Mouse (Mus musculus) limb, embryonic 11.5 days (tissue): ENCODE measurements around the gene Rin3. TPM values are rescaled to one million over a fixed set of nuclear protein-coding genes. Genes with fewer than 3 reads are reported as not detected.
"Not testable (repeated sequence)": the region's sequence is repeated elsewhere in the genome, so short reads cannot be mapped to it uniquely, and the experiment has no call there.

Experiments
- ATAC-seq: fragments of 200-750 bp; cut with Nextera tagmentation; 2 replicates; pipeline ENCODE4 v1.8.0; 2017; ENCODE audit warnings: low read depth; ENCODE audit not compliant: insufficient number of reproducible peaks, low FRiP score, low TSS enrichment
- DNase-seq: peaks from one replicate; pipeline ENCODE4 v3.0.0-alpha.2; 2015; ENCODE audit warnings: low spot score
- H3K27ac ChIP-seq: fragments of 300-500 bp; sonication (generic); replicated peaks from 2 replicates; pipeline ENCODE4 v1.5.1; 2014; ENCODE audit warnings: low read depth, mild to moderate bottlenecking, low read length
- H3K27me3 ChIP-seq: fragments of 300-500 bp; sonication (generic); 2 replicates; pipeline ENCODE4 v1.6.1; 2014; ENCODE audit warnings: mild to moderate bottlenecking, low read length, mixed read lengths; ENCODE audit not compliant: control insufficient read depth, insufficient read depth
- H3K36me3 ChIP-seq: fragments of 300-500 bp; sonication (generic); 2 replicates; pipeline ENCODE4 v1.6.1; 2014; ENCODE audit warnings: mild to moderate bottlenecking, low read length, moderate library complexity, mixed read lengths; ENCODE audit not compliant: control insufficient read depth, insufficient read depth
- H3K4me1 ChIP-seq: fragments of 300-500 bp; sonication (generic); 2 replicates; pipeline ENCODE4 v1.6.1; 2014; ENCODE audit warnings: low read length, mixed read lengths; ENCODE audit not compliant: control insufficient read depth, insufficient read depth
- H3K4me2 ChIP-seq: fragments of 300-500 bp; sonication (generic); 2 replicates; pipeline ENCODE4 v1.6.1; 2014; ENCODE audit warnings: low read depth, mild to moderate bottlenecking, moderate library complexity; ENCODE audit not compliant: severe bottlenecking
- H3K4me3 ChIP-seq: fragments of 300-500 bp; sonication (generic); 2 replicates; pipeline ENCODE4 v1.5.1; 2014; ENCODE audit warnings: low read depth, low read length
- H3K9ac ChIP-seq: fragments of 300-500 bp; sonication (generic); 2 replicates; pipeline ENCODE4 v1.6.1; 2014; ENCODE audit warnings: mild to moderate bottlenecking, low read length
- H3K9me3 ChIP-seq: fragments of 300-500 bp; sonication (generic); 2 replicates; pipeline ENCODE4 v1.6.1; 2016; ENCODE audit warnings: low read length; ENCODE audit not compliant: control insufficient read depth
- WGBS: fragments of 180-500 bp; shearing (Covaris S2); extraction: QIAGEN DNeasy Blood & Tissue Kit; methylation state at CpG from one replicate; pipeline ENCODE4 v1.1.7; 2014; 5-methylcytosine and 5-hydroxymethylcytosine counted together
- polyA plus RNA-seq: library from polyadenylated mRNA; unstranded; fragments of >200 nt; fragmentation: Nextera tagmentation; extraction: Ambion mirVana; gene quantifications from 2 replicates; pipeline ENCODE4 v1.2.1, GENCODE M21; 2014

The Rin3 gene
- polyA plus RNA-seq, 1 experiment from 2014 or later, result 4.2 TPM

DNA sequence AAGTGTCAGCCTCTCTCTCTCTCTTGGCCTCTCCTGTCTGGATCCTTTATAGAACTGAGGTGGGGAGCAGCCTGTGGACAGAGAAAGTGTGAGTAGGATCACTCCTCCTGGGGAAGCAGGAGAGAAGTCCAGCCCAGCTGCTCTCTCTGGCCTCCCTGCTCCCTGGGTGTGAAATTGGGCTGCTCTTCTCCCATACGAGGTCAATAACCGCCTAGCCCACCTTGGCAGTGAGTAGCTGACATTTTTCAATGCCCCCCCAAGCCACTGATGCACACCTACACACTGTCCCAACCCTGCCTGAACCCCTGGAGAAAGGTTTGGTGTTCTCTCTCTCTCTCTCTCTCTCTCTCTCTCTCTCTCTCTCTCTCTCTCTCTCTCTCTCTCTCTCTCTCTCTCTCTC is 13.7 kb upstream of the Rin3 start:
- ATAC-seq, result no peak
- H3K4me3 ChIP-seq, result no peak overlapping the region
- WGBS, result 53% methylated on average over 2 of the region's 2 CpGs
- H3K9ac ChIP-seq, result no peak overlapping the region
- no peaks in the 10 kb centered on the region for H3K36me3 ChIP-seq
- H3K27me3 ChIP-seq, result no peaks in the 10 kb centered on the region
- H3K9me3 ChIP-seq, result no peaks in the 10 kb centered on the region
- no peaks in the 10 kb centered on the region for H3K4me1 ChIP-seq
- no peak overlapping the region for H3K4me2 ChIP-seq
- DNase-seq, result no peak
- no peak overlapping the region for H3K27ac ChIP-seq

DNA sequence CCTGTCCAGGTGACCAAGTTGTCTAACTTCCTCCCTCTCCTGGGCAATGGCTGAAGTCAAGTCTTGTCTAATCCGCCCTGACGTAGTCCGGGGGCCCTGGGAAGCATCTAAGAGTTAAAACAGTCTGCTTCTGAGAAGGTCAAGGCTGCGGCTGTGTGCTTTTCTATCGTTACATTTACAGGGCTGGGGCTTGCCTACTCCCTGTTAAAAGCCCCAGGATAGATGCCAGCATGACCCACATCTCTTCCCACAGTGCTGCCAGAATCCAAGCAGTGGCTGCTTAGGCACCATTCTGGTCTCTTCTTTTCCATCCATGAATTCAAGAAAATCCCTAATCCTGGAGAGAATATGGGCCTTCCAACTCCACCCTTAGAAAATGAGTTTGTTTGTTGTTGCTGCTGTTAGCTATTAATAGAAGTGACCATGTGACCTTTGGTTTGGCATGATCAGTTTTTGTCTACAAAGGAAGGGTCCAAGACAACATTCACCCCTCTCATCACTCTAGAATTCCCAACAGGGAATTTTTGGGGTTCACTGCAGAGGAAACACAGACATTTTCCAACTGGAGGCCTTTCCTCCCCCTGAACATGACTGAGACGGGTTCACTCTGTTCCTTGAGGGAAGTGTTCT is 12.0 kb upstream of the Rin3 start:
- H3K27me3 ChIP-seq, result no peaks in the 10 kb centered on the region
- DNase-seq (no peak), ATAC-seq (no peak)
- H3K4me3 ChIP-seq, result no peak overlapping the region
- H3K4me1 ChIP-seq, result no peaks in the 10 kb centered on the region
- 77% methylated on average over 6 of the region's 6 CpGs for WGBS
- no peaks in the 10 kb centered on the region for H3K36me3 ChIP-seq
- H3K27ac ChIP-seq, result no peak overlapping the region
- no peaks in the 10 kb centered on the region for H3K9me3 ChIP-seq
- no peak overlapping the region for H3K4me2 ChIP-seq
- H3K9ac ChIP-seq, result no peak overlapping the region

DNA sequence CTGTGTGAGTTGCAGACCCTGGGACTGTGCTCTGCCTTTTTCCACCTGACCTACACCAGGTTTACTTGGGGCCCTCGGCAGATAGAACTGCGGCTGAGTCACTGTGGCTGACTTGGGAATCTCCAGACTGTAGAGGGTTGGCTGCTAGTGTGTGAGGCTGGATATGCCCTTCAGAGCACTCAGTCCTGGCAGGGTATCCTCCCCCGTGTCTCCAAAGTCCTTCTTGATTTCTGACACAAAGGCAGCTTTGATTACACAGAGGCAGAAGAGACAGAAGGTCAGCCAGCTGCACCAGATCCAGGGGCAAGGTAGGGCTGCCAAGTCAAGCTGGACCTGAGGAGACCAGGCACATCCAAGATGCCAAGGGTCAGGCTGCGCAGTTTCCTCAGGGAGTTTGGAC is 11.4 kb upstream of the Rin3 start:
- DNase-seq (no peak), ATAC-seq (no peak)
- H3K36me3 ChIP-seq, result no peaks in the 10 kb centered on the region
- no peak overlapping the region for H3K4me2 ChIP-seq
- H3K27me3 ChIP-seq, result no peaks in the 10 kb centered on the region
- H3K9ac ChIP-seq, result no peak overlapping the region
- no peaks in the 10 kb centered on the region for H3K9me3 ChIP-seq
- H3K27ac ChIP-seq, result no peak overlapping the region
- H3K4me3 ChIP-seq, result no peak overlapping the region
- WGBS, result 80% methylated on average over 4 of the region's 4 CpGs
- H3K4me1 ChIP-seq, result no peaks in the 10 kb centered on the region

DNA sequence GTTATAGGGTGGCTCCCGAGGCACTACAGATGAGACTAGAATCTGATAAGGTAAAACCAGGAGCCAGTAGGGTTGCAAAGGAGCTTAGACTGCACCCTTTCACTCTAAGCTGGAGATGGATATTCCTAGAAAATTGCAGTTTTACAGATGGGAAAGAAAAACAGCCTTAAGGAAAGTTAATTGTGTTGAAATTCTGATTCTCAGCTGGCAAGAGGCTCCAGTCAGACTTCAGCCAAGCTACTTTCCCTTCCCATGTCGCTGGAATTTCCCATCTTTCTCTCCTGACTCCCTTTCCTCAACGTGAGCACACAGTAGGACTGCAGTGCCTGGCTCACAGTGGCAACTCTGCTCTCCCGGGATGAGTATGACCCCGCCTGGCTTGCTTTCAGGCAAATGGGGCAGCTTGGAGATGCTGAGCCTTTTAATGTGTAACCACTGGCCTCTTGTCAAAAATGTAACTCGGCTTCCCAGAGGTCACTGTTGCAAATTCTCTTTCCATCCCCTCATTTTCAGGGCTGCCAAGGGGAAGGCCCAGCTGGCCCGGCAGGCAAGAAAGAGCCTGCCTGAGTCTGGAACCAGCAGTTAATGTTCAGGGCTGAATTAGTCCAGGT is 6.9 kb upstream of the Rin3 start:
- no peaks in the 10 kb centered on the region for H3K27me3 ChIP-seq
- H3K9ac ChIP-seq, result no peak overlapping the region
- no peak for DNase-seq
- H3K4me3 ChIP-seq, result no peak overlapping the region
- no peak for ATAC-seq
- no peaks in the 10 kb centered on the region for H3K36me3 ChIP-seq
- no peaks in the 10 kb centered on the region for H3K4me1 ChIP-seq
- H3K4me2 ChIP-seq, result no peak overlapping the region
- H3K27ac ChIP-seq, result no peak overlapping the region
- H3K9me3 ChIP-seq, result no peaks in the 10 kb centered on the region
- 65% methylated on average over 7 of the region's 7 CpGs for whole genome bisulfite sequencing

DNA sequence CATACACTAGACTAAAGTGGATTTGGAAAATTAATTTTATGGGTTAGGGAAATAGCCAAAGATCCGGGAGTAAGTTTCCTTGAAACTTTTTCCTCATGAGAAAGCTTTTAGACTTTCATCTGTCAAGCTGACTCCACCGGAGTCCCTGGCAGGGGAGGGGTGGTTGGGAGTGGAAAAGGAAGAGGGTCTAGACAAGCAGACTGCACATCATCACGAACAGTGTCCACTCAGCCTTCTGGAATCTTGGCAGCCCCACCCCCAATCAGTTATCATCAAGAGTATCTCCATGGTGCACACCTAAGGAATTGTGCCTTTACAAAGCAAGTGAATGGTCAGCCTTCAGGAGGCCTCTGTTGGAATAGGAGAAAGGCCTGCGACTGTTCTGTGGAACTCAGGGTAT is 2.6 kb upstream of the Rin3 start:
- ATAC-seq, result not testable (repeated sequence)

DNA sequence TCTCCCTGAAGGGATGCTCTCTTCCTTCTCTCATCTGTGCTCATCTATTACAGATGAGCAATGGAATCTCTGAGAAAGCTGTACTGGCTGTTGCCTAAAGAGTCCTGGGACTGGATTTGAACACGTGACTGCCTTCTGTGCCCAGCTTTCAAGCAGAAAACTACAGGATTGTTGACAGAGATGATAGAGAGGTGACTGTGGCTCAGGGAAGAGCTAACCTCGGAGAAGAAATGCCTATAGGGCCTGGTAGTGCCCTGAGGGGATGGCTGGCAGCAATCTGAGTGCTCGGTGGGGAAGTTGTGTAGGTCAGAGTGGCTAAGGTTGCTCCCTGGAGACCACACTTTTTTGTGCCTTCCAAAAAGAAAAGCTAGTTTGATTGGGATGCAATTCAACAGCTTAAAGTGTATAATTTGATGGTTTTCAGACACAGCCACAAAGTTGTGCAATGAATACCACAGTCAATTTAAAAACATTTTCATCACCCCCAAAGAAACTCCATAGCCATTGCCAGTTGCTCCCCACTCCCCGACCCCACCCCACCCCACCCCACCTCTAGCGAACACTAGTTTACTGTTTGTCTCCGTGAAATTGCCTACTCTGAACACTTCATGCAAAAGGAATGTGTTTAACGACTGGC is 1.9 kb upstream of the Rin3 start:
- H3K4me1 ChIP-seq, result no peaks in the 10 kb centered on the region
- H3K4me3 ChIP-seq, result no peak overlapping the region
- ATAC-seq (no peak), DNase-seq (no peak)
- 62% methylated on average over 7 of the region's 7 CpGs for WGBS
- no peak overlapping the region for H3K4me2 ChIP-seq
- no peaks in the 10 kb centered on the region for H3K9me3 ChIP-seq
- H3K27ac ChIP-seq, result no peak overlapping the region
- no peaks in the 10 kb centered on the region for H3K36me3 ChIP-seq
- no peak overlapping the region for H3K9ac ChIP-seq
- H3K27me3 ChIP-seq, result no peaks in the 10 kb centered on the region

More for the DNA sequence above, 2.6 kb upstream of the Rin3 start:
- not testable (repeated sequence) for H3K36me3 ChIP-seq, DNase-seq, H3K4me1 ChIP-seq, H3K4me2 ChIP-seq, H3K9ac ChIP-seq, H3K4me3 ChIP-seq, H3K27ac ChIP-seq, H3K27me3 ChIP-seq, H3K9me3 ChIP-seq
- 47% methylated on average over 4 of the region's 4 CpGs for WGBS

DNA sequence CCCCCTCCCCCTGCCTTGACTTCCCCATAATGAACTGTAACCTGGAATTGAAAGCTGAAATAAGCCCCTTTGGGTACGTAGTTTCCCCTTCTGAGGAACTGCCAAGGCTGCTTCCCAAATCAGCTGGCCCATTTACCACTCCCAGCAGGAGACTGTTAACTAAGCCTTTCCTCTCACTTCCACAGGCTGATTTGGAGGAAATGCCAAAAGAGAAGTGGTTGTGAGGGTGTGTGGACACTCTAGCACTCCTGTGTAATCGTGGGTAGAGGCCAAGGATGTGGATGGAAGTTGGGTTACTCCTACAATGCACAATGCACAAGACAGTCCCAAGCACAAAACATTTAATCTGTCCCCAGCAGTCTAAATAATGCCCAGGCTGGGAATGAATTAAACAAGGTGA is 722 bp upstream of the Rin3 start:
- Histone ChIP-seq H3K4me3 (no peak overlapping the region), H3K9me3 (no peaks in the 10 kb centered on the region), H3K9ac (no peak overlapping the region), H3K27me3 (no peaks in the 10 kb centered on the region), H3K4me1 (no peaks in the 10 kb centered on the region), H3K36me3 (no peaks in the 10 kb centered on the region), H3K4me2 (no peak overlapping the region), H3K27ac (no peak overlapping the region)
- WGBS, result 51% methylated on average over 2 of the region's 2 CpGs
- ATAC-seq (no peak), DNase-seq (no peak)

DNA sequence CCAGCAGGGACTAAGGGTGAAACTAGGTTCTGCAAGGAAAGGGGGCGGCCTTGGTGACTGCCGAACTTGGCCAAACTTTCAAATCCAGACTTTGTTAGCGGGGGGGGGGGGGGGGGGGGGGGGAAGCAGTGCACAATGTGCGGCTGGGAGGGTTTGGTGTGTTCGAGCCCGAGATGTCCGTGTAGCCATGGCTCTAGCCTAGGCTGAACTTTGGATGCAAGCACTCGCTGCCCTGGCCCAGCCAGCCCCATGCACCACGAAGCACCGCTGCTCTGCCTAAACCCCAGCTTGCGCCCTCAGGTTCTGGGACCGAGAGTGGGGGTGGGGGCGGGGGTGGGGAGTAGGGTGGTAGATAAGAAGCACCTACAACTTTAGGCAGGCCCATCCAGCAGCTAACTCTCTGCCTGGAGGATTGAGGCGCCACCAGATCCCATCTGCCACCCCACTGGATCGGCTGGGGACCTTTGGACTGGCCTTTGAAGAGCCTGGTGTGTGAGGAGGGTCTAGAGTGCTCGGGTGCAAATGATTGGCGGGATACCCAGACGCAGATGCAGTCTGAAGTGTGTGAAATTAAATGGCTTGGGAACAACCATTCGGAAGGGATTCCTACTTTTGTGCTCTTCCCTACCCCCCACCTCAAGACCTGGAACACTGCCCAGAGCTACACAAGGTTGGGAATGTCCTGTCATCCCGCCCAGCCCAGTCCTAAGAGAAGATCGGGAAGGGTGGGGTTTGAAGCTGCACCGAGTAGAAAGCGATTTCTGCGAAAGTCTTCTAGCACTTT is 827 bp downstream of the Rin3 start:
- ATAC-seq (0 out of 2 replicates have a peak, but pooled peaks have one; percentile 29), DNase-seq (peak; percentile 32)
- H3K27me3 ChIP-seq, result no peaks in the 10 kb centered on the region
- H3K4me2 ChIP-seq, result peak overlapping the region; percentile 99
- H3K36me3 ChIP-seq, result no peaks in the 10 kb centered on the region
- peak overlapping the region; percentile 49 for H3K4me3 ChIP-seq
- no peaks in the 10 kb centered on the region for H3K4me1 ChIP-seq
- peak overlapping the region; percentile 63 for H3K9ac ChIP-seq
- no peaks in the 10 kb centered on the region for H3K9me3 ChIP-seq
- 0 out of 2 replicates have a peak overlapping the region, but pooled peaks have one; percentile 4 for H3K27ac ChIP-seq
- WGBS, result 7% methylated on average over 23 of the region's 24 CpGs
